Mouse (Mus musculus): ENCODE results near the gene Hs3st3b1.

GRCm38 (mm10) chr11:63917561-63917960, 4.5 kb downstream of the Hs3st3b1 start:
- TF ChIP-seq POLR2A (IDR thresholded peaks at IDR 0.05; ENCODE audit: low read depth, low read length) (no peak), CTCF (conservative IDR thresholded peaks at IDR 0.05; ENCODE audit: insufficient read depth, insufficient read length, low read depth, low read length) (no peak)
